Mouse (Mus musculus) G1E (cell line): ENCODE data around the gene Irf7.

Experiments
- CTCF ChIP-seq: IDR thresholded peaks from 2 replicates; pipeline ENCODE4 v1.5.1; 2012; ENCODE audit warnings: low read depth, low read length, inconsistent platforms, mixed read lengths
- GATA2 ChIP-seq: IDR thresholded peaks from 2 replicates; pipeline ENCODE4 v1.6.1; 2012; ENCODE audit warnings: low read depth, low read length, inconsistent platforms, borderline replicate concordance
- TAL1 ChIP-seq: conservative IDR thresholded peaks from 2 replicates; pipeline ENCODE4 v1.6.1; 2012; ENCODE audit warnings: low read depth, low read length, inconsistent platforms, mixed read lengths

GRCm38 (mm10) chr7:141227796-141228195 is 38.5 kb downstream of the Irf7 start:
- TF ChIP-seq CTCF (no peak), TAL1 (no peak), GATA2 (no peak)
